Mouse (Mus musculus): ENCODE results near the gene Map3k1.

Map3k1 gene

GRCm38 (mm10) chr13:111789420-111790065 is 19.2 kb downstream of the Map3k1 start:
- no peak for DNase-seq

GRCm38 (mm10) chr13:111788882-111789281 is 19.9 kb downstream of the Map3k1 start:
- no peak for DNase-seq

- DNase-seq: peak; percentile 77
These were observed 20.8 kb downstream of the Map3k1 start for GRCm38 (mm10) chr13:111787857-111788619.

GRCm38 (mm10) chr13:111786584-111786983 is 22.2 kb downstream of the Map3k1 start:
- no peak for DNase-seq

DNA sequence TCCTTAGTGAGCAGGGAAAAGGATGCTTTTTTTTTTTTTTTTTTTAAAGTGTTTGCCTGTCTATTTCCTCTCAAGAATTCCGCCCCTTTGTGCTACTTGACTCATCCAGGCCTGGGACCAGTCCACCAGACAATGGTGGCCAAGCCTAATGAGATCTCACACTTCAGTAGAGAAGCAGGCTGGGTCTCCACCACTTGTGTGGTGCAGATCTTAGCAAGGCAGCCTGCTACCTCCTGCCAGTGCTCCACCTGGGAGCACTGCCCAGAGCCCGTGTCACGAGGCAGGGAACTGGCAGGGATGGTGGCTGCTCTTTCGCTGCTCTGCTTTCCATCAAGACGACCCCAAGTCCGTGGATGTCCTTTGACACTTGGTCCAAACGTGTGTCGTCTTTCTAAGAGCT is 25.3 kb downstream of the Map3k1 start:
- no peak for DNase-seq

GRCm38 (mm10) chr13:111779471-111779870 is 29.3 kb downstream of the Map3k1 start:
- no peak for DNase-seq

- no peak for DNase-seq
These were observed 30.2 kb downstream of the Map3k1 start for GRCm38 (mm10) chr13:111778606-111779005.

- no peak for DNase-seq
These were observed 30.9 kb downstream of the Map3k1 start for GRCm38 (mm10) chr13:111777865-111778264.

GRCm38 (mm10) chr13:111777179-111777578 is 31.6 kb downstream of the Map3k1 start:
- no peak for DNase-seq

GRCm38 (mm10) chr13:111772075-111772474 is 36.7 kb downstream of the Map3k1 start:
- DNase-seq: no peak

DNA sequence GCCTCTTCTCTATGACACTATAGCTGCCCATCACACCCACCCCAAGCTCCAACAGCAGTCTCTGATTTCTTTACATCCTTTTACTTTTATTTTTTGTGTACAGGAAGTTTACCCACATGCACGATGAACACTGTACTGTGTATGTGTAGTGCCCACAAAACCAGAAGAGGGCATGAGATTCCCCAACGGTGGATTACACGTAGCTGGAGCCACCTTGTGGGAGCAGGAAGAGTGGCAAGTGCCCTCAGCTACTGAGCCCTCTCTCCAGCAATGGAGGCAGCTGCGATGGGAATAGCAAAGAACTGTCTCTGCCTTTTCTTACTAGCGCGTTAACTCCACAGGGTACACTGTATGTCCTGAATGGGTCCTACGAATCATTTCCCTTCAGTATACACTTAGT is 37.6 kb downstream of the Map3k1 start:
- peak; percentile 32 for DNase-seq

GRCm38 (mm10) chr13:111770776-111771175 is 38.0 kb downstream of the Map3k1 start:
- DNase-seq: no peak

DNA sequence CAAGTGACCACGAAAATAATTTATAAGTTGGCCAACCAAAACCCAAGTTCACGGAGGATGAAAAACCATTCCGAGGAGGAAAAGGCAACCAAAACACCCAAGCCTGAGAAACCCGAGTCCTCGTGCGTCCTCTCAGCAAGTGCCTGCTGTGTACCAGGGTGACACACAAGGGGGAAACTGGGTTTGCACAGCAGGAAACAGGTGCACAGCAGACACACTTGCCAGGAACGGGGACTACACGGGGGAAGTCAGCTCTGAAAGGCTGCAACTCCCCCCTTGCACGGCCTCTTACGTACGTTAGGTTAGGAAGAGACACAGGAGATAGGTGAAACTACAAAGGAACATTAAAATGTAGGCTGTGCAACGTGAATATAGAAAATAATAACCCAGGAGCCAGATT is 46.3 kb downstream of the Map3k1 start:
- DNase-seq: no peak

DNA sequence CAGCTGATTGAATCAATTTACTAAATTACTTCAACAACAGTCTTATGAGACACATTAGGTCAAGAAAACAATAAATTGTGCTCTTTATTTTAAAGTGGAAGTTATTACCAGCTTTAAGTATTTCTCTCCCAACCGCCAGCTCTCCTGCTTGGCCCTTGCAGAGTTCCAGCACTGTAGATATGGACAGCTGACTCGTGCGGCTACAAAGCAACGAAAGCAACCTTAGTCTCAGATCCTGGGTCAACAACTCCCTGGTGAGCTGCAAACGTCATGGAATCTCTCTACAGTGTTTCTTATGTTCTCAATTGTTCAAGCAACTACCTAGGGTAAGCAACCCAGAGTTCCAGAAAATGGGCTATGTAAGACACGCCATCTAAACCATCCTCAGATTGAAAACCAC is 51.8 kb downstream of the Map3k1 start:
- no peak for DNase-seq

DNA sequence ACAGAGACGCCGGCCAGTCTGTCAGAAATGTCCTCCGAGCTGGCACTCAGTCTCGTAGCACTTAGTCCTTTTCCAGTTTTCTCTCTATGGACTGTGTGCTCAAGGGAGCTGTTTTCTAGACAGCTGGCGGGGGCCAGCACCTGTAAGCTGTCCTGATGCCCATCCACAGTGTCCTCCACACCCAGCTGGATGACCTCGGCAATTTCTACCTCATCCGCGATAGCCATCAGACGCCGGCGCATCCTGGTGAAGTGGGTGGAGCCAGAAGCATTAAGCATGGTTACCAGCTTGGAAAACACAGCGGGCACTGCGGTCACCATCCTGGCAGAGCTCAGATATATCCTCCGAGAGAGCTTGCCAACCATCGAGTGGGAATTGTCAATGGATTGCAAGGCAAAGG is 52.9 kb downstream of the Map3k1 start:
- DNase-seq: no peak

DNA sequence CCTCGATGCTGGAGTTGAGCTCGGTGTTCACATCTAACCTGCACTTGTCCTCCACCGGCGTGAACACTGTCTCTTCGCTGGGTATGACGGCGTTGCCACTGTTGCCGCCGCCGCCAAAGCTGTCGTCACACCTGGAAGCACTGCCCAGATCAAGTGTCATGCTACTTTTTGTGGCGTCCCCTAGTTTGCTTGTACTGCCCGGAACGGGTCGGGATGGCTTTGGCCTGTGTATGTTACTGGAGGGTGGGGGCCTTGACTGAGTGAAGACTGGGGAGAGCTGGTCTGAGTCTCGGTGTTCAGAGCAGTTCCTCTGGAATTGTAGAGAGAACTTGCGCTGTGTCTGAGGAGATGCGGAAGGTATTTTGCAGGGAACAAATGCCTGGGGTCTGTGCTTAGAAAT is 53.4 kb downstream of the Map3k1 start:
- DNase-seq: no peak

GRCm38 (mm10) chr13:111753321-111753720 is 55.5 kb downstream of the Map3k1 start:
- DNase-seq: no peak

DNA sequence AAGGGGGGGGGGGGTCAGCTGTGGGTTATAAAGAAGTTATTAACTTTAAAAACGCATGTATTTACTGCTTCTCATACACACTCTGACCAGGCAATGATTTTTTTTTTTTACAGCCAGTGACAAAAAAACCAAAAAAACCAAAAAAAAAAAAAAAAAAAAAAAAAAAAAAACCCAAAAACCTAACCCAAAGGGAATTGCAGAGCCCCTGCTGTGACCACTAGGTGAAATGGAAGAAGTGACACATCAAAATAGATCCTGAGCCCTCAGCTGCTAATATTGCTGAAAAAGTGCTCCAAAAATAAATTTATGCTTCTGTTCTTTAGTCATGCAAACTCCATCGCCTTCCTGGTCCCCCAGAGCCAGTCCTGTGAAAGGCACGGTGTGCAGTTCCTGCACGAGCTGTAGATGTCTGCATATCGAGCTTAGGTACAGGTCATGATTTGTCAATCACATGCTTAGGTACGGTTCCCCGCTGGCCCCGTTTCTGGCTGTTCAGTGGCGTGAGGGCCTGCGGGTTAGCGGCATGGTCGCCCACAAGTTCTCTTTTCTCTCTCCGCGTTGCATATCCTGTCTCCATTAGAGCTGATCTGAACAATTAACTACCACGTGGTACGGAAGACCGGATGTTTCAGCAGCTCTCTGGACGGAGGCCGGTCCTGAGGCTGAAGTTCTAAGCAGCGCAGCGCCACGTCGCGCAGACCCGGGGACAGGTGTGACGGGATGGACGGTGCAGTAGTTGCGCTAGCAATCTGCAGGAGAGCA is 60.3 kb downstream of the Map3k1 start:
- DNase-seq: no peak

- DNase-seq: no peak
These were observed 62.0 kb downstream of the Map3k1 start for GRCm38 (mm10) chr13:111746831-111747230.

DNA sequence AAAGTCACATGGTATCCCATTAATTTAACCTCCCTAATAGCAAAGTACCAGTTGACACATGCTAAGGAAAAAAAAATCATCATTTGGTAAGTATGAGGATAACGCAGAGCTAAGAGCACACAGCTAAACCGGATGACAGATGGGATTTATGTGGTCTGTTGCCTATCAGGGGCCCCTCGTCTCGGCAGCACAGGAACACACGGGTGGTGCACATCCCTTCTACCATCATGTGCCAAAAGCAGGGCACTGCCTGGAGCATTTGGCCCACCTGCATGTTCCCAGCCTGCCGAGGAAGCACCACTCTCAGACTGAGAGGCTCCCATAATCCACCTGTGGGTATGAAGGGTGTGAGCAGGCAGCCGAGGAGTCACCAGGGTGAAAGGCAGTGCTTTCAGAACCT is 63.6 kb downstream of the Map3k1 start:
- DNase-seq: peak; percentile 13

DNA sequence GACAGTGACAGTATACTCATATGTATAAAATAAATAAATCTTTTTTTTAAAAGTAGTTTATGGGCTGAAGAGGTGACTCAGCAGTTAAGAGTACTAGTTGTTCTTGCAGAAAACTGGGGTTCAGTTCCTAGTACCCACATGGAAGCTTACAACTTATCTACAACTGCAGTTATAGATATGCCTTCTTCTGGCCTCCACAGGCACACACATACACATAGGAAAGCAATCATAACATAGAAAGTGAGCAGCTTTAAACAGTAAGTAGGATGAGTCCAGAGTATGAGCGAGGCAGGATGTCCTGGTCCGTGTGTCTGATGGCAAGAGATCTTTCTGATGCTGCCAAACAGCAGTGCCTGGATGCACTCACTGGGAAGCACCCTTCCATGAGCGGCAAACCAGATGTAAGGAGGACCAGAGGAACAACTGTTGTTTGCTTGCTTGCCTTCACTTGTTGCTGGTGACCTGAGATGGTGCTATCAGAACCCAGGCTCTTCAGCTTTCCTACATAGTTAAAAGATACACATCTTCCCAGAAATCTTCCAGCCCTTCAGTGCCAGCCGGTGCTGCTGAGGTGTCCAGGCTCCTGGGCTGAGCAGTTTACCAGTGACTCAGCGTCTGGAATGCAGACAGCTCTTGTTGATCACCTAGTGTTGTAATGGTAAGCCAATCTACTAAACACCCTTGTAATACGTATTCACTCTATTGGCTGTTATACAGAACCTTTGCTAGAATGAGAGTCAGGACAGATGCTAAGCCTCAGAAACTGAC is 64.4 kb downstream of the Map3k1 start:
- no peak for DNase-seq

- DNase-seq: peak; percentile 18
These were observed 66.7 kb downstream of the Map3k1 start for GRCm38 (mm10) chr13:111741991-111742615.
